23 mouse cellular contexts compared by ENCODE assay signal in genomic region chr2:60671215-60671614, GRCm38 (mm10). TPM values are rescaled to one million over a fixed set of nuclear protein-coding genes. Genes with fewer than 3 reads are reported as not detected.
"Had no signal": no experiment of that assay in that cellular context is flagged by ENCODE, and none has a peak within 500 bp of the region (broad histone marks: within the 10 kb centered on the region; RNA-seq: fewer than 3 reads in every experiment).

No protein-coding gene starts in this region.

- H3K4me3 ChIP-seq: liver, embryonic 13.5 days; liver, embryonic 15.5 days; lung, embryonic 15.5 days; megakaryocyte, embryonic 14.5 days; midbrain, embryonic 13.5 days; midbrain, embryonic 15.5 days; neural tube, embryonic 13.5 days; neural tube, embryonic 15.5 days had no signal

- H3K36me3 ChIP-seq: liver, embryonic 13.5 days; liver, embryonic 15.5 days; lung, embryonic 15.5 days; midbrain, embryonic 13.5 days; midbrain, embryonic 15.5 days; neural tube, embryonic 13.5 days; neural tube, embryonic 15.5 days had no signal

- H3K9me3 ChIP-seq: liver, embryonic 13.5 days; liver, embryonic 15.5 days; lung, embryonic 15.5 days; megakaryocyte, embryonic 14.5 days; midbrain, embryonic 13.5 days; midbrain, embryonic 15.5 days; neural tube, embryonic 13.5 days; neural tube, embryonic 15.5 days had no signal

- H3K4me1 ChIP-seq: liver, embryonic 13.5 days; liver, embryonic 15.5 days; lung, embryonic 15.5 days; megakaryocyte, embryonic 14.5 days; neural tube, embryonic 13.5 days; neural tube, embryonic 15.5 days had no signal

- ATAC-seq: liver, postnatal 0 days; lung, postnatal 0 days; midbrain, embryonic 13.5 days; midbrain, embryonic 15.5 days had no signal

- H3K27me3 ChIP-seq: liver, embryonic 13.5 days; liver, embryonic 15.5 days; lung, embryonic 15.5 days; megakaryocyte, embryonic 14.5 days; midbrain, embryonic 13.5 days; midbrain, embryonic 15.5 days; neural tube, embryonic 13.5 days; neural tube, embryonic 15.5 days had no signal

- H3K27ac ChIP-seq: liver, embryonic 13.5 days; liver, embryonic 15.5 days; lung, embryonic 15.5 days; macrophage; midbrain, embryonic 13.5 days; midbrain, embryonic 15.5 days; neural tube, embryonic 13.5 days; neural tube, embryonic 15.5 days had no signal

- H3K9ac ChIP-seq: liver, embryonic 13.5 days; liver, embryonic 15.5 days; liver, postnatal 0 days; lung, embryonic 15.5 days; midbrain, embryonic 13.5 days; midbrain, embryonic 15.5 days; neural tube, embryonic 13.5 days; neural tube, embryonic 15.5 days had no signal

- DNase-seq: liver, embryonic 13.5 days; liver, postnatal 0 days; lung, adult 2 months; lung, postnatal 14 days; lung, postnatal 36 days; retina, postnatal 1 day; right cerebral cortex, adult 18-20 months; right cerebral cortex, postnatal 25 days; right cerebral cortex, postnatal 4 days; spleen, adult 18-20 months; thymus, adult 18-20 months; thymus, postnatal 25 days; thymus, postnatal 4 days had no signal

- H3K4me2 ChIP-seq: liver, embryonic 13.5 days; liver, embryonic 15.5 days; midbrain, embryonic 11.5 days; midbrain, embryonic 13.5 days; midbrain, embryonic 15.5 days; neural tube, embryonic 13.5 days; neural tube, embryonic 15.5 days had no signal

RNA-seq across cellular contexts. Expression of gene Itgb6, which starts 51.2 kb away (rescaled TPM):
- polyA plus RNA-seq: macrophage; midbrain, embryonic 13.5 days had no signal
